Mouse (Mus musculus) limb, embryonic 13.5 days (tissue): ENCODE data around the gene Ago4. TPM values are rescaled to one million over a fixed set of nuclear protein-coding genes. Genes with fewer than 3 reads are reported as not detected.
A peak's percentile ranks its signal among the peaks of the same experiment; 100 is the strongest.

Experiments used
- ATAC-seq: fragments of 200-750 bp; cut with Nextera tagmentation; 2 replicates; pipeline ENCODE4 v1.8.0; 2017; ENCODE audit warnings: low read depth, moderate number of reproducible peaks, moderate TSS enrichment; ENCODE audit not compliant: low FRiP score
- H3K27ac ChIP-seq: fragments of 300-500 bp; sonication (generic); 2 replicates; pipeline ENCODE4 v1.5.1; 2015; ENCODE audit warnings: inconsistent platforms, mild to moderate bottlenecking, moderate library complexity
- H3K27me3 ChIP-seq: fragments of 300-500 bp; sonication (generic); 2 replicates; pipeline ENCODE4 v1.6.1; 2015; ENCODE audit warnings: mild to moderate bottlenecking, inconsistent platforms
- H3K36me3 ChIP-seq: fragments of 300-500 bp; sonication (generic); 2 replicates; pipeline ENCODE4 v1.6.1; 2015; ENCODE audit warnings: inconsistent platforms, mild to moderate bottlenecking, moderate library complexity
- H3K4me1 ChIP-seq: fragments of 300-500 bp; sonication (generic); 2 replicates; pipeline ENCODE4 v1.6.1; 2015; ENCODE audit warnings: inconsistent platforms
- H3K4me2 ChIP-seq: fragments of 300-500 bp; sonication (generic); replicated peaks from 2 replicates; pipeline ENCODE4 v1.6.1; 2015; ENCODE audit warnings: inconsistent platforms, mild to moderate bottlenecking, moderate library complexity
- H3K4me3 ChIP-seq: fragments of 300-500 bp; sonication (generic); 2 replicates; pipeline ENCODE4 v1.5.1; 2015; ENCODE audit warnings: moderate library complexity, mild to moderate bottlenecking, inconsistent platforms
- H3K9ac ChIP-seq: fragments of 300-500 bp; sonication (generic); 2 replicates; pipeline ENCODE4 v1.6.1; 2015; ENCODE audit warnings: mild to moderate bottlenecking, inconsistent platforms
- H3K9me3 ChIP-seq: fragments of 300-500 bp; sonication (generic); 2 replicates; pipeline ENCODE4 v1.6.1; 2016; ENCODE audit warnings: inconsistent platforms
- WGBS: fragments of 180-500 bp; shearing (Covaris S2); methylation state at CpG from one replicate; pipeline ENCODE4 v1.1.7; 2015; 5-methylcytosine and 5-hydroxymethylcytosine counted together
- polyA plus RNA-seq: library from polyadenylated mRNA; unstranded; fragments of >200 nt; fragmentation: Nextera tagmentation; extraction: Ambion mirVana; gene quantifications from 2 replicates; pipeline ENCODE4 v1.2.1, GENCODE M21; 2015

The Ago4 gene
- polyA plus RNA-seq, result 2.9 and 3.1 TPM in 2 replicates

GRCm38 (mm10) chr4:126532827-126533728, at the start of gene Ago4:
Gene Ago4, minus strand, starts transcription at chr4:126533472.
- Histone ChIP-seq H3K9ac (peak within 1 kb of the TSS; percentile 87), H3K27ac (no peak within 1 kb of the TSS)
- peak; percentile 87 for ATAC-seq

DNA sequence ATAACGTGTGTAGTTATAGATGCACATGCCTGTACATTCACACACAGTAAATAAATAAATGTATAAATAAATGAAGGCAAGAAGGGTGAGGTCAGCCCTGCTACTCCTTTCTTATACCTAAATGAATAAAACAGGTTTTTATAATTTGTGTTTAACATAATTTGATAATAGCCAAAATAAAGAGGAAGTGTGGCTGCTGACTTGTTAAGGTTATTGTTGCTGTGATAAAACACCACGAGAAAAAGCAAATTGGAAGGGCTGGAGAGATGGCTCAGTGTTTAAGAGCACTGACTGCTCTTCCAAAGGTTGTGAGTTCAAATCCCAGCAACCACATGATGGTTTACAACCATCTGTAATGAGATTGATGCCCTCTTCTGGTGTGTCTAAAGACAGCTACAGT, 45.8 kb upstream of the Ago4 start:
- Histone ChIP-seq H3K9ac (no peak overlapping the region), H3K27me3 (no peaks in the 10 kb centered on the region), H3K4me1 (no peaks in the 10 kb centered on the region), H3K36me3 (peaks cover 93% of the 10 kb centered on the region), H3K9me3 (no peaks in the 10 kb centered on the region), H3K27ac (no peak overlapping the region), H3K4me2 (no peak overlapping the region), H3K4me3 (no peak overlapping the region)
- 80% methylated on average over 2 of the region's 2 CpGs for WGBS
- no peak for ATAC-seq

More at GRCm38 (mm10) chr4:126532827-126533728, at the start of gene Ago4:
- peaks cover 8% of the 10 kb centered on the region for H3K4me1 ChIP-seq
- no peaks in the 10 kb centered on the region for H3K36me3 ChIP-seq
- peak within 1 kb of the TSS; percentile 91 for H3K4me3 ChIP-seq
- under 1% methylated on average over 104 of the region's 120 CpGs for WGBS
- peaks cover 4% of the 10 kb centered on the region; the same call in 1 of the 2 replicates for H3K27me3 ChIP-seq
- peak within 1 kb of the TSS; percentile 90 for H3K4me2 ChIP-seq
- no peaks in the 10 kb centered on the region for H3K9me3 ChIP-seq

DNA sequence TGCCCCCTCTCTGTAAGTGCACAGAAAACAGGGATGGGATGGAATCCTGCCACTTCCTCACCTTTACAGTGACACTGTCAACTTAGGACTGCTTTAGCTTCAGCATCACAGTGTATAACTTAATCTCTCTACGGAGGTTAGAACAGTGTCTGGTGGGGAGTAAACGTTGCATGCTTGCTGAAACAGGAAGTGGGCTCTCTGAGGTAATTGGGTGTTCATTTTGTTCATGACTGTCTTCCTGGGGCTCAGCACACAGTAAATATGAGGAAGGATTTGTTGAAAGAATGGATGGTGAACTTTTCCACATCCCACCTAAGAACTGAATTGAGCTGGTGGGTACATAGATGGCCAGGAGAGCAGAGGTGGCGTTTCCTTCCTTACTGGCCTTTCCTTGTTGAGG, 44.6 kb upstream of the Ago4 start:
- ATAC-seq, result no peak
- no peaks in the 10 kb centered on the region for H3K4me1 ChIP-seq
- no peak overlapping the region for H3K4me3 ChIP-seq
- H3K27me3 ChIP-seq, result no peaks in the 10 kb centered on the region
- no peak overlapping the region for H3K4me2 ChIP-seq
- peaks cover 93% of the 10 kb centered on the region for H3K36me3 ChIP-seq
- no peak overlapping the region for H3K9ac ChIP-seq
- no peak overlapping the region for H3K27ac ChIP-seq
- WGBS, result 83% methylated on average over 3 of the region's 3 CpGs
- H3K9me3 ChIP-seq, result no peaks in the 10 kb centered on the region

- Histone ChIP-seq H3K4me3 (no peak overlapping the region), H3K27ac (no peak overlapping the region), H3K27me3 (no peaks in the 10 kb centered on the region), H3K4me2 (no peak overlapping the region), H3K9me3 (no peaks in the 10 kb centered on the region), H3K9ac (no peak overlapping the region), H3K36me3 (peaks cover 99% of the 10 kb centered on the region), H3K4me1 (no peaks in the 10 kb centered on the region)
- WGBS, result 97% methylated on average over 5 of the region's 5 CpGs
- no peak for ATAC-seq
Measured at GRCm38 (mm10) chr4:126576281-126576680, 43.0 kb upstream of the Ago4 start.

- Histone ChIP-seq H3K4me2 (no peak overlapping the region), H3K4me3 (no peak overlapping the region), H3K36me3 (peaks cover 88% of the 10 kb centered on the region), H3K4me1 (no peaks in the 10 kb centered on the region), H3K27me3 (no peaks in the 10 kb centered on the region), H3K9me3 (no peaks in the 10 kb centered on the region), H3K9ac (no peak overlapping the region), H3K27ac (no peak overlapping the region)
- WGBS, result 82% methylated on average over 3 of the region's 3 CpGs
- no peak for ATAC-seq
Measured at GRCm38 (mm10) chr4:126569783-126570182, 36.5 kb upstream of the Ago4 start.

DNA sequence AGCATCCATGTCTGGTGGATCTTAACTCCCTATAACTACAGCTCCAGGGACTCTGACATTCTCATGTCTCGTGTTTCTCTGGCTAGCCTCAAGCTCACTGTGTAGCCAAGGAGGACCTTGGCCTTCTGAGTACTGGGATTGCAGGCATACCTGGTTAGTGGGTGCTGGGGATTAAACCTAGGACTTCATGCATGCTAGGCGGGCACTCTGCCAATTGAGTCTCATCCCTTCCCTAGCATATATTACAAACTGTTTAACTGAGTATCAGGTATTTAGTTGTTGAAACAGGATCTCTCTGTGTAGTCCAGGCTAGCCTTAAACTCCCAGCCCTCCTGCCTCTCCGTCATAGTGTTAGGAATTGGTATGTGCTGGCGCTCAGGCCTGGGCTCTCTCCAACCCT, 34.0 kb upstream of the Ago4 start:
- H3K27me3 ChIP-seq, result no peaks in the 10 kb centered on the region
- H3K9me3 ChIP-seq, result no peaks in the 10 kb centered on the region
- no peak overlapping the region for H3K9ac ChIP-seq
- no peak for ATAC-seq
- no peaks in the 10 kb centered on the region for H3K4me1 ChIP-seq
- H3K4me2 ChIP-seq, result no peak overlapping the region
- 94% methylated on average over 4 of the region's 4 CpGs for WGBS
- H3K27ac ChIP-seq, result no peak overlapping the region
- H3K4me3 ChIP-seq, result no peak overlapping the region
- peaks cover 81% of the 10 kb centered on the region for H3K36me3 ChIP-seq

DNA sequence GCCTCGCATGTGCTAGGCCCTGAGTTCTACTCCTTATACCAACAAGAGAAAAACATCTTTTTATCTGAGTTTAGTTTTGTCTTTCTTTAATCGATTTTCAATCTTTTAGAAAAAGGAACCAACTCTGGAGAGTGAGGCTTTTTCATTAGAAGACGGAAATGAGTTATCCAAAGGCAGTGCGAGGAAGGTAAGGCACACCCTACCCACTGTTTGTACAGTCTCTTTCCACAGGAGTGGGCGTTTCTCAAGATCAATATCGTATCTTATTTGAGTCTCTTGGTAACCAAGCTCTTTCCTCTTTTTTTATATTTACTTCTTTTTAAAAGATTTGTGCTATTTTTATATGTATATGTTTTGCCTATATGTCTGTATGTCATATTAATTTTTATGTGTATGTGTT, 30.5 kb upstream of the Ago4 start:
- peaks cover 76% of the 10 kb centered on the region for H3K36me3 ChIP-seq
- no peak overlapping the region for H3K4me2 ChIP-seq
- ATAC-seq, result no peak
- H3K9ac ChIP-seq, result no peak overlapping the region
- 0 out of 2 replicates have a peak, but pooled peaks cover under 1% of the 10 kb centered on the region for H3K4me1 ChIP-seq
- 89% methylated on average over 6 of the region's 6 CpGs for WGBS
- no peaks in the 10 kb centered on the region for H3K9me3 ChIP-seq
- H3K4me3 ChIP-seq, result no peak overlapping the region
- no peak overlapping the region for H3K27ac ChIP-seq
- H3K27me3 ChIP-seq, result no peaks in the 10 kb centered on the region

- WGBS, result under 1% methylated on average over 54 of the region's 54 CpGs
- Histone ChIP-seq H3K27ac (peak within 1 kb of the TSS; percentile 61; the same call in 1 of the 2 replicates), H3K9ac (peak within 1 kb of the TSS; percentile 72), H3K9me3 (no peaks in the 10 kb centered on the region), H3K27me3 (no peaks in the 10 kb centered on the region), H3K4me1 (peaks cover 13% of the 10 kb centered on the region), H3K4me3 (peak within 1 kb of the TSS; percentile 73), H3K36me3 (peaks cover 19% of the 10 kb centered on the region), H3K4me2 (peak within 1 kb of the TSS; percentile 69)
- peak; percentile 97 for ATAC-seq
Measured at GRCm38 (mm10) chr4:126556809-126557711, 23.8 kb upstream of the Ago4 start, which contains the start of gene Clspn. Gene Clspn, plus strand, starts transcription at chr4:126556935.

DNA sequence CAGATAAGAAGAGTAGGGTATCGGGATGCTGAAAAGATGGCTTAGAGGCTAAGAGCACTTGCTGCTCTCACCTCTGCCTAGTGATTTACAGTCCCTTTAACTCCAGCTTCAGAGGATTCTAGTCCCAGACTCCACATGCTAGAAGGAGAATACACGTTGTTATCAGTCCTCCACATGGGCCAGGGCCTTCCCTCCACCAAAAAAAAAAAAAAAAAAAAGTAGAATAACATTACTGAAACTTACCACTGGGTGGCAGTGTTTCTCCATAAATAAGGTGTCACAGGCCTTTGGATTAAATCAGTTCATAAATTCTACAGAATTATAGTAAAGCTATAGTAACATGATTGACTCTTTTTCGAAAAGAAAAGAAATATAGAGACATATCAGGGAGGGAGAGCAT, 21.2 kb upstream of the Ago4 start:
- Histone ChIP-seq H3K4me1 (peaks cover 13% of the 10 kb centered on the region), H3K4me2 (no peak overlapping the region), H3K27ac (no peak overlapping the region), H3K4me3 (no peak overlapping the region), H3K9ac (no peak overlapping the region), H3K27me3 (no peaks in the 10 kb centered on the region), H3K36me3 (peaks cover 3% of the 10 kb centered on the region; the same call in 1 of the 2 replicates), H3K9me3 (no peaks in the 10 kb centered on the region)
- 31% methylated on average over 3 of the region's 3 CpGs for WGBS
- no peak for ATAC-seq

GRCm38 (mm10) chr4:126553685-126554084, 20.4 kb upstream of the Ago4 start:
- no peaks in the 10 kb centered on the region for H3K27me3 ChIP-seq
- peaks cover 11% of the 10 kb centered on the region for H3K4me1 ChIP-seq
- H3K4me2 ChIP-seq, result no peak overlapping the region
- H3K9ac ChIP-seq, result no peak overlapping the region
- H3K9me3 ChIP-seq, result no peaks in the 10 kb centered on the region
- no peak overlapping the region for H3K4me3 ChIP-seq
- H3K27ac ChIP-seq, result no peak overlapping the region
- WGBS, result 89% methylated on average over 1 of the region's 1 CpGs
- no peak for ATAC-seq
- no peaks in the 10 kb centered on the region for H3K36me3 ChIP-seq

DNA sequence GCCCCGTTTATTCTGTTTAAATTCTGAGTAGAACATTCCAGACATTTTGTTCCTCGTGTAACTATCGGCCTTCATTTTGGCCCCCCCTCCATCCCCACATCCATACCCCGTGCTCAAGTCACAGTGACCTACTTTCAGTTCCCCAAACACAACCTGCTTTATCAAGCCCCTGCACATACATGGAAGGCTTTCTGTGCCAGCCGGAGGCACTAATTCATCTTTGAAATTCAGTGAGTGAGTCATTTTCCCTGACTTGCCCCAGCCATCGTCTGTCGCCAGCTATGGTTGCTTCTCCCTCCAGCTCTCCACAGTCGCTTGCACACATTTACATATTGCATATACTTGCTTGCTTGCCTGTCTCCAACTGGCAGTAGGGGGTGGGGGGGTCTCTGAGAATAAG, 19.8 kb upstream of the Ago4 start:
- WGBS, result 71% methylated on average over 8 of the region's 8 CpGs
- Histone ChIP-seq H3K9me3 (no peaks in the 10 kb centered on the region), H3K4me3 (no peak overlapping the region), H3K4me2 (no peak overlapping the region), H3K27ac (no peak overlapping the region), H3K36me3 (no peaks in the 10 kb centered on the region), H3K4me1 (peaks cover 5% of the 10 kb centered on the region), H3K9ac (0 out of 2 replicates have a peak overlapping the region, but pooled peaks have one; percentile 31), H3K27me3 (no peaks in the 10 kb centered on the region)
- ATAC-seq, result no peak

- H3K9ac ChIP-seq, result no peak overlapping the region
- no peaks in the 10 kb centered on the region for H3K27me3 ChIP-seq
- no peaks in the 10 kb centered on the region for H3K36me3 ChIP-seq
- 71% methylated on average over 7 of the region's 7 CpGs for WGBS
- no peak overlapping the region for H3K27ac ChIP-seq
- H3K4me1 ChIP-seq, result peaks cover 4% of the 10 kb centered on the region
- no peak overlapping the region for H3K4me3 ChIP-seq
- no peaks in the 10 kb centered on the region; the same call in 1 of the 2 replicates for H3K9me3 ChIP-seq
- no peak overlapping the region for H3K4me2 ChIP-seq
- ATAC-seq, result no peak
Measured at GRCm38 (mm10) chr4:126552136-126552535, 18.9 kb upstream of the Ago4 start.
